Mouse (Mus musculus) embryonic facial prominence, embryonic 15.5 days (tissue): ENCODE measurements around the gene Creb5. TPM values are rescaled to one million over a fixed set of nuclear protein-coding genes. Genes with fewer than 3 reads are reported as not detected.

Source experiments
- ATAC-seq: fragments of 200-750 bp; cut with Nextera tagmentation; 2 replicates; pipeline ENCODE4 v1.8.0; 2017; ENCODE audit warnings: low read depth, moderate TSS enrichment; ENCODE audit not compliant: insufficient number of reproducible peaks, low FRiP score, low TSS enrichment
- H3K27ac ChIP-seq: fragments of 300-500 bp; sonication (generic); replicated peaks from 2 replicates; pipeline ENCODE4 v1.5.1; 2015; ENCODE audit warnings: mild to moderate bottlenecking, inconsistent platforms
- H3K27me3 ChIP-seq: fragments of 300-500 bp; sonication (generic); 2 replicates; pipeline ENCODE4 v1.6.1; 2015; ENCODE audit warnings: inconsistent platforms
- H3K36me3 ChIP-seq: fragments of 300-500 bp; sonication (generic); 2 replicates; pipeline ENCODE4 v1.6.1; 2015; ENCODE audit warnings: mild to moderate bottlenecking, inconsistent platforms
- H3K4me1 ChIP-seq: fragments of 300-500 bp; sonication (generic); 2 replicates; pipeline ENCODE4 v1.6.1; 2015; ENCODE audit warnings: inconsistent platforms
- H3K4me2 ChIP-seq: fragments of 300-500 bp; sonication (generic); replicated peaks from 2 replicates; pipeline ENCODE4 v1.6.1; 2015; ENCODE audit warnings: mild to moderate bottlenecking, inconsistent platforms
- H3K4me3 ChIP-seq: fragments of 300-500 bp; sonication (generic); replicated peaks from 2 replicates; pipeline ENCODE4 v1.5.1; 2015; ENCODE audit warnings: mild to moderate bottlenecking, inconsistent platforms
- H3K9ac ChIP-seq: fragments of 300-500 bp; sonication (generic); 2 replicates; pipeline ENCODE4 v1.6.1; 2015; ENCODE audit warnings: inconsistent platforms
- H3K9me3 ChIP-seq: fragments of 300-500 bp; sonication (generic); replicated peaks from 2 replicates; pipeline ENCODE4 v1.6.1; 2016; ENCODE audit warnings: inconsistent platforms
- WGBS: fragments of 180-500 bp; shearing (Covaris S2); methylation state at CpG from one replicate; pipeline ENCODE4 v1.1.7; 2015; 5-methylcytosine and 5-hydroxymethylcytosine counted together
- polyA plus RNA-seq: library from polyadenylated mRNA; unstranded; fragments of >200 nt; fragmentation: Nextera tagmentation; extraction: Ambion mirVana; gene quantifications from 2 replicates; pipeline ENCODE4 v1.2.1, GENCODE M21; 2015

The Creb5 gene
- polyA plus RNA-seq, 1 experiment from 2014 or later: 28.3 TPM

DNA sequence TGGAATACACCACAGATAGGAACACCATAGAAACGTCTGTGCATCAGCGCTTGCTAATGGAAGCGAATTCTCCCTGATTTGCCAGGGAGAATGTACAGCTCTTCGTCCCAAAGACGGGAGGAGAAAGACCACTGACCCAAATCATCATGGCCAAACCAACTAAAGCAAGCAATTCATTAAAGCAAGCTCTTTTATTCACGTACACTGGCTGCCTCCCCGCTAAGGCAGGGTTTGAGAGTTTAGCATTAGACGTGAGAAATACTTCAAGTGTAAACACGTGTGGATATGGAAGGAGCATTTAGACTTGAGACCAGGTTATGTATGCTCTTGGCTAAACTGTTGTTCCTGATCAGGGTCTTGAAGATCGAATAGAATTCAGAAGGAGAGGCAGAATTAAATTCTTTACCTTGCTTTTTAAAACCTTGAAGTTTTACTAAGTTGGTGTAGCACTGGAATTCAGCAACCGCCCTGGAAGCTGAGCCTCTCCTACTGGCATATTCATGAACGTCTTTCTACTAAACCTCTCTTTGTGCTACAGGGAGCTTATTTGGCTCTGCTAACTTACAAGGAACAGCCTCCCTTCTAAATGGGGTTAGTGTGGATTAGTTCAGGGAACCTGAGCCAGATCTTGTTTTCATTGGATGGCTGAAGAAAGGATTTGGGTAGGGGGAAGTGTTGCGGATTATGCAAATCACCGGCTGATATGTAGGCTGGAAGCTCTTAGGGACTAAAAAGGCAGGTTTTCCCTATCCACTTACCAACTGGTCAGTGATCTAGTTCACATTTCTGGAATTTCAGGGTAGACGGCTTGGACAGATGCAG is 337.6 kb downstream of the Creb5 start:
- ATAC-seq: no peak
- no peak overlapping the region for H3K9ac ChIP-seq
- H3K36me3 ChIP-seq: no peaks in the 10 kb centered on the region
- H3K9me3 ChIP-seq: no peaks in the 10 kb centered on the region
- no peaks in the 10 kb centered on the region for H3K27me3 ChIP-seq
- H3K27ac ChIP-seq: 0 out of 2 replicates have a peak overlapping the region, but pooled peaks have one; percentile 14
- 44% methylated on average over 15 of the region's 15 CpGs for WGBS
- no peak overlapping the region for H3K4me2 ChIP-seq
- no peak overlapping the region for H3K4me3 ChIP-seq
- H3K4me1 ChIP-seq: peaks cover 10% of the 10 kb centered on the region; the same call in 1 of the 2 replicates

DNA sequence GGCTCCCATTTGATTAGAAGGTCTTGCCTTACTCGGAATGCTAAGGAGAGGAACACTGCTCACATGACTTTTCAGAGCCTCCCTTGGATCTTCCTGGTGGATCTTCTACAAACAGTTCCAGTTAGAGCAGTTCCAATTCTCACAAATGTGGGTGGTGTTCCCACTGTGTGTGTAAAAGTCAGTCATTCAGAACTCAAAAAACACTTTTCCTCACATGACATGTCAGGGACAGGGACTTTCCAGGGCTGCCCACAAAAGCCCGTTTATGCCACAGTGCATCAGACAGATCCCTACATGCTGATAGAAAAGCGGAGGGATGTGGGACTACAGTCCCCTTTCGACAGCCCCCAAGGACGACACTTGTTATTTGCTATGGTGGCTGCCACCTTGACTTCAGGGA is 339.0 kb downstream of the Creb5 start:
- Histone ChIP-seq H3K27me3 (no peaks in the 10 kb centered on the region), H3K9me3 (no peaks in the 10 kb centered on the region), H3K4me2 (no peak overlapping the region), H3K27ac (no peak overlapping the region), H3K36me3 (no peaks in the 10 kb centered on the region), H3K4me1 (peaks cover 10% of the 10 kb centered on the region; the same call in 1 of the 2 replicates), H3K4me3 (no peak overlapping the region), H3K9ac (no peak overlapping the region)
- ATAC-seq: no peak
- WGBS: 76% methylated on average over 5 of the region's 5 CpGs

DNA sequence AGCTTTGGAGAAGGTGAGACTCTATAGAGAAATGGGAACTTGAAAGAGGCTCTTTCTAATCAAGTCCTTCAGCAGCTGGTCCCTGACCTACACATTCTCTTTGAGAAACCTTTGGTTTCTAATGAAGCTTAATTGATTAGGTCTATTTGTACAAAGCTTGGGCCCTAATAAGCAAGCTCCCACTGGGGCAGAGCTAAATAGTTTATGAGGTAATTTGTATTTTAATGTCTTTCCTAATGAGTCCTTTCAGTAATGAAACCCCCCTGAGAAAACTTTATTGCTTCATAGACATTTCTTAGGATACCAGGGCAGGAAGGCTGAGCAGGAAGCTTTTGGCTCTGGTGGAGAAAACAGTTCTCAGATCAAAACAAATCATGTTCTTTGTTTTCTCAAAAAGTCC is 341.6 kb downstream of the Creb5 start:
- Histone ChIP-seq H3K4me2 (no peak overlapping the region), H3K9me3 (no peaks in the 10 kb centered on the region), H3K27ac (no peak overlapping the region), H3K4me1 (peaks cover 10% of the 10 kb centered on the region; the same call in 1 of the 2 replicates), H3K4me3 (no peak overlapping the region), H3K27me3 (no peaks in the 10 kb centered on the region), H3K36me3 (no peaks in the 10 kb centered on the region), H3K9ac (no peak overlapping the region)
- no peak for ATAC-seq

DNA sequence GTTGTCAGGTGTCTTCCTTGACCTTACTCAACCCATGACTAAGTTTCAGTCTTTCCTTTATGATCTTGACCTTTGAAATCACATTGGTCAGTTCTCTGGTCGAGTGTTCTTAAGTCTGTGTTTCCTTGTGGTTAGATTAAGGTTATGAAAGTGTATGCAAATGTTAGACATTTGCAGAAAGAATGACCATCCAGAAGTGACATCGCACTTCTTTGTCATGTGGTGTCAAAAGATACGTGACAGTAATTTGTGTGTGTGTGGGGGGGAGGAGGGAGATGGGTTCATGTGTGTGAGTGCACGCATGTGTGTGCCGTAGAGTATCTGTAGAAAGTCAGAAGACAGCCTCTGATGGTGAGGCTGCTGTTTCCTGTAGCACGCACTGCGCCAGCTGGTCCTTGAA is 348.4 kb downstream of the Creb5 start:
- ATAC-seq: no peak
- peaks cover 5% of the 10 kb centered on the region; the same call in 1 of the 2 replicates for H3K4me1 ChIP-seq
- no peak overlapping the region for H3K27ac ChIP-seq
- no peak overlapping the region for H3K9ac ChIP-seq
- H3K4me3 ChIP-seq: no peak overlapping the region
- H3K27me3 ChIP-seq: no peaks in the 10 kb centered on the region
- H3K9me3 ChIP-seq: no peaks in the 10 kb centered on the region
- 86% methylated on average over 7 of the region's 7 CpGs for WGBS
- no peak overlapping the region for H3K4me2 ChIP-seq
- no peaks in the 10 kb centered on the region for H3K36me3 ChIP-seq

DNA sequence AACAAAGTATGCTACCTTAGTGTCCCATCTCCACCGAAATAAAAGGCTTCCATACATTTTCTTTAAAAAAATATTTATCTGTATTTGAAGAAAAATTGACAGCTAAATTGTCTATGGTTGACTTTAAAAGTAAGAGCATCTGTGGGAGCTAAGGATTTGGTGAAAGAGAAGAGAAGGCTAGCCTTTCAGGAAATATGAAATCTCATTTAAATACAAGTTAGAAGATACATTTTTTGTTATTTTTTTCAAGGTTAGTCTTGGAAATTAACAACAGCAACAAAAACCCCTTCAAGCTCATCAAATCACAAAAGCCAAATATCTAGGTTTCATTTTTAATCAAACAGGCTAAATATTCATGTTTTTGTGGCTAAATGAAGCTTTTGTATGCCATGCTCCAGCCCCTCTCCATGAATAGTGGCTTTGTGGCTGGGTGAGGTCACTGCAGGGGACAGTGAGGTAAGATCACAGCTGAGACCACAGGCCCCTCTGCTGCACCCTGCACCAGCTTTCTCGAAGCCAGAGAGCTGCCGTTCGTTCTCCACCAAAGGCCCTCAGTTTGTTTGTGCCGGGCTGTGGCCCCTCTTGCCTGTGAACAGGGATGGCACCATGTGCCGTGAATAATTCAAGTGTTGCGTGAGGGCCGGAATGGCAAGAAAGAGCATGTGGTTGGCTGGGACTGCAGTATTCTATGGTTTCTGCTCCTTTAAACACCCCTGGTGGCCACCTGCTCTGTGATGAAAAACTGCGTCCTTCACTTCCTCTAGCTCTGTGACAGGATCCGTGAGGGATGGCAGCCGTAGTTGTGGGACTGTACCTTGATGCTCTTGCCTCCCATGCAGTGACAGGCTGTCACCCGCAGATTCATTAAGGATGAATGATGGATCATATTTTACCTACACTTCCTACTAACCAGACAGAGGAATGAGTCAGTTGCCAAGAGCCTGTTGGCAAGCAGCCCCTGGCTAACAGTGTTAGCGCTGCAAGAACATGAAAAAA is 350.6 kb downstream of the Creb5 start:
- 62% methylated on average over 13 of the region's 13 CpGs for WGBS
- no peaks in the 10 kb centered on the region for H3K27me3 ChIP-seq
- H3K36me3 ChIP-seq: no peaks in the 10 kb centered on the region
- H3K4me1 ChIP-seq: peaks cover 12% of the 10 kb centered on the region; the same call in 1 of the 2 replicates
- H3K4me3 ChIP-seq: no peak overlapping the region
- H3K27ac ChIP-seq: no peak overlapping the region
- H3K9me3 ChIP-seq: no peaks in the 10 kb centered on the region
- no peak overlapping the region for H3K9ac ChIP-seq
- ATAC-seq: no peak
- H3K4me2 ChIP-seq: no peak overlapping the region

DNA sequence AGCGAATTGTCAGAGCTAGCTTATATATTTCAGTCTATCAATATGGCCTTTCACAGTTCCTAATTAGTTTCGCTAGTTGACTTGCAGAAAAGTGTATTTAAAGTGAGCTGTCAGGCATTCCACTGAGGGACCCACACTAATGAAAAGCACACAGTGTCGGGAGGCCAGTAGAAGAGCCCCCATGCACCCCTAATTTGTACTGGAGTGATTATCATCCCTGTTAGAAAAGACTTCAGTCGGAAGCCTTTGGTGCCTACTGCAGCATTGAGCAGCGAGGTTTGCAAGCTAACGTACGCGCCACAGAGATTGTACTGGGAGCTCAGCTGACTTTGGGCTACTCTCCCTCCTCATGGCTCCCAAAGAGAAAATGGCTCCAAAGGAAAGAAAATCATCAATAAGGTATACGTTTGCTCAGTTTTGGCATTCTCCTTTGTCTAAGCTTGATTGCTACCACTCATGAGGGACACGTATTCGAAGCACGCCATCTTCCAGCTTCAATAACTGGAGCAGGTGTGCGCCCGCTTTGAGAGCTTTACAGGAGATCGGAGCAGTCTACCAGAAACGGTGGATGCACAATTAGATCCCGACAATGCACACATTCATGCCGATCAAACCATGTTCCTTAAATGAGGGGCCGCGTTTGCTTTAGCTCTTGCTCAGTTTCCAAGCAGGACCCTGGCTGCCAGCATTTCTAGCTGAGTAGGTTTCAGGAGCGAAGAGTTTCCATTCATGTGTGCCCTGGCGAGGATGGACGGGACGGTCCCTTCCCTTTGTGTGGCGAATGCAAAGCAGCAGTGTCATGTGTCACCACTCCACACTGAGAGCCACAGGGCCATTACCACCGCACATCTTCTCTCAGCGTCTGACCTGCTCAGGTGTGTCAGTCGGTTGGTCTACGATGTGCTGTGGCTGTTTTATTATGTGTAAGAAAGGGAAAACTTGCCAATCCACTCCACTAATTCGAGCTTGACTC is 354.8 kb downstream of the Creb5 start:
- H3K4me3 ChIP-seq: no peak overlapping the region
- H3K4me1 ChIP-seq: peaks cover 12% of the 10 kb centered on the region; the same call in 1 of the 2 replicates
- H3K4me2 ChIP-seq: no peak overlapping the region
- H3K27ac ChIP-seq: peak overlapping the region; percentile 65; the same call in 1 of the 2 replicates
- no peaks in the 10 kb centered on the region for H3K9me3 ChIP-seq
- no peaks in the 10 kb centered on the region for H3K27me3 ChIP-seq
- WGBS: 79% methylated on average over 30 of the region's 30 CpGs
- no peak for ATAC-seq
- no peaks in the 10 kb centered on the region for H3K36me3 ChIP-seq
- no peak overlapping the region for H3K9ac ChIP-seq

DNA sequence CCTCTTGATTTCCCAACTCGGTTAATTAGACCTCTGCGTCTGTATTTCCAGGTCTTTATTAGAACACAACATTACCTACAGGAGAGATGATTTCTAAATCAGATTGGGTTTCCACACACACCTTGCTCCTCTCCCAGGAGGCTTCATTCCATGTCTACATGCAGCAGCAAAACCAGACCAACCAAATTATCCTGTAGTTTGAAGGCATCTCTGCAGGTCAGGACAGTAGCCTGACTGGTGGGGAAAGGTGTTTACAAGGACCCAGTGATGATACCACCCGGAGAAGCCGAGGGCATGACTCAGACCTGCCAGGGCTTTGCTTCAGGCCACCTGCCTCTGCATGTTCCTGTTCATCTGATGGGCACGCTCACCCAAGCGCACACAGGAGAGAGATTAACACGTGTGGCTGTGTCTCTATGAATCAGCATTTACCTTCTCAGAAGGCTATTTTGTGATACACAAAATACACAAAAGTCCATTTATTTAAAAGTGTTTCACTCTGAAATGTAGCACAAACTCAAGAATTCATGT is 355.8 kb downstream of the Creb5 start:
- Histone ChIP-seq H3K27ac (no peak overlapping the region), H3K9me3 (no peaks in the 10 kb centered on the region), H3K36me3 (no peaks in the 10 kb centered on the region), H3K4me3 (no peak overlapping the region), H3K4me2 (no peak overlapping the region), H3K27me3 (no peaks in the 10 kb centered on the region), H3K4me1 (peaks cover 8% of the 10 kb centered on the region; the same call in 1 of the 2 replicates), H3K9ac (no peak overlapping the region)
- no peak for ATAC-seq
- WGBS: 59% methylated on average over 7 of the region's 7 CpGs

DNA sequence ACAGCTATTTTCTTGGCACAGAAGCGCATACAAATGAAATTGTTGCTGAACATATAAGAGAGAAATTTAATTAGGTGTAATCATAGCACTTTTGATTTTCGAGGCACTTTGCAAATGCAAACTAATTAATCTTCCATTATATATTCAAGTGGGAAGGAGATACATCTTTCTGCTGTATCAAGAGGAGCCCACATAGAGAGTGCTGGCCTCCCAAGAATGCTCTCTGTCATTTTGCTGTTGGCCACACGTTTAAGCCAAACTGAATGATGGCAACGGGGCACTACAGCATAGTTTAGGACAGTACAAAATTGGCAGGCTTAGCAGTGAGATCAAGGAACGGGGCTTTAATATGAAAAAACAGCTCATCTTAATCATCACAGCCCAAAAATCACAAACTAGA is 356.4 kb downstream of the Creb5 start:
- Histone ChIP-seq H3K9ac (no peak overlapping the region), H3K9me3 (no peaks in the 10 kb centered on the region), H3K27me3 (no peaks in the 10 kb centered on the region), H3K4me1 (0 out of 2 replicates have a peak, but pooled peaks cover 6% of the 10 kb centered on the region), H3K4me3 (no peak overlapping the region), H3K4me2 (no peak overlapping the region), H3K27ac (no peak overlapping the region), H3K36me3 (no peaks in the 10 kb centered on the region)
- 59% methylated on average over 5 of the region's 5 CpGs for WGBS
- ATAC-seq: no peak

DNA sequence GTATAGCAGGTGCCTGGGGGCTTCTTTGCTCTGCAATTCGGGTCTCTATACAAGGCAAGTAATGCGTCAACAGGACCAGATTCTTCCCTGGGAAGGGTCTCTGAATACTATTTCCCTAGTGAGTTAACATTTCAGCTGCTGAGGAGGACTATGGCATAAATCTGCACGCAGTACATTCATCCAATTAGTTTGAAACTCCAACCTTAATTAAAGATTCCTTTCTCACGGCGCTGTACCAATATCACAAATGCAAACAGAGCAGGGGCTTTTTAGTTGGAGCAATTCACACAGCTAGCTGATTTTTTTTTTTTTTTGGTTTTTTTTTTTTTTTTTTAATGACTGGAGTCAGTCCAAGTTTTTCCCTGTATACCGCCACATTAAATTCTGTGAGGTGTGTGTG is 357.0 kb downstream of the Creb5 start:
- 74% methylated on average over 6 of the region's 6 CpGs for WGBS
- H3K36me3 ChIP-seq: no peaks in the 10 kb centered on the region
- H3K4me2 ChIP-seq: no peak overlapping the region
- H3K9me3 ChIP-seq: no peaks in the 10 kb centered on the region
- no peak overlapping the region for H3K4me3 ChIP-seq
- no peak overlapping the region for H3K9ac ChIP-seq
- no peak overlapping the region for H3K27ac ChIP-seq
- no peaks in the 10 kb centered on the region for H3K27me3 ChIP-seq
- 0 out of 2 replicates have a peak, but pooled peaks cover 6% of the 10 kb centered on the region for H3K4me1 ChIP-seq
- ATAC-seq: no peak

DNA sequence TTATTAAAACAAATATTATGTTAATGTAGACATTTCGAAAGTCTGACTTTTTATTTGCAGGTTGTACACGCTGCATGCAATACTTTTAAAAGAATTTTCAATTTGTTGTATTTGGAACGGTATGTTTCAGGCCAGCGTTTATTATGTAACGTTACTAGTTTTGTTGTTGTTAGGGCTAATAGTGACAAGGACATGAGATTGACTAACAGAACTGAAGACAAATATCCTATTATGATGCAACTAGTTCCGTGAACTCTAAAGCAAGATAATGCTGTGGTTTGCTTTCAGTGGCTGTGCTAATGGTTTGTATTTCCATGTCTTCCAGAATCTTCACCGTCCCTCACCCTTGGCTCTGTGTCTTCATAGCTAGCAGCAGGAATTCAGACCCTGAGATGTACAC is 357.9 kb downstream of the Creb5 start:
- no peaks in the 10 kb centered on the region for H3K36me3 ChIP-seq
- no peak for ATAC-seq
- 90% methylated on average over 7 of the region's 7 CpGs for WGBS

More for the DNA sequence above, 357.9 kb downstream of the Creb5 start:
- no peak overlapping the region for H3K4me2 ChIP-seq
- H3K9me3 ChIP-seq: no peaks in the 10 kb centered on the region
- H3K27ac ChIP-seq: no peak overlapping the region
- no peaks in the 10 kb centered on the region for H3K27me3 ChIP-seq
- no peak overlapping the region for H3K9ac ChIP-seq
- H3K4me1 ChIP-seq: 0 out of 2 replicates have a peak, but pooled peaks cover 6% of the 10 kb centered on the region
- H3K4me3 ChIP-seq: no peak overlapping the region
